Mouse (Mus musculus) left cerebral cortex, postnatal 10 days (tissue): ENCODE measurements around the gene Rpl12. TPM values are rescaled to one million over a fixed set of nuclear protein-coding genes. Genes with fewer than 3 reads are reported as not detected.

Experiments used
- DNase-seq, 2 experiments: peaks; one replicate each; pipeline ENCODE4 v3.0.0; 2021 to 2022; ENCODE audit warnings: low spot score in 2 of 2, mixed read lengths in 1 of 2; ENCODE audit errors: extremely low spot score in 1 of 2
- intact Hi-C: fragments of 180-260 bp; cut with DNase I; formaldehyde crosslinking; loops from one replicate; pipeline ENCODE4 v1.15.1; 2025
- total RNA-seq, 2 experiments: library from RNA; stranded (reverse); gene quantifications; 2 replicates each; pipeline ENCODE4 v1.2.3; 2021

Gene Rpl12
- 100 to 1,000 TPM; 145 to 166 TPM for total RNA-seq

- intact Hi-C loops = no loop called here
- peak; percentile 91 to 97 for DNase-seq
Observed at GRCm38 (mm10) chr2:32961192-32961995, at the start of gene Rpl12, which contains the start of gene Lrsam1. Gene Rpl12, plus strand, starts transcription at chr2:32961559. Gene Lrsam1, minus strand, starts transcription at chr2:32961614.

- intact Hi-C loops = loop anchor here (5.0 kb wide), 1 partner anchor 34 kb away; the partner anchor contains the start of gene Fam129b
Observed at GRCm38 (mm10) chr2:32911639-32912182, 49.6 kb upstream of the Rpl12 start.

DNA sequence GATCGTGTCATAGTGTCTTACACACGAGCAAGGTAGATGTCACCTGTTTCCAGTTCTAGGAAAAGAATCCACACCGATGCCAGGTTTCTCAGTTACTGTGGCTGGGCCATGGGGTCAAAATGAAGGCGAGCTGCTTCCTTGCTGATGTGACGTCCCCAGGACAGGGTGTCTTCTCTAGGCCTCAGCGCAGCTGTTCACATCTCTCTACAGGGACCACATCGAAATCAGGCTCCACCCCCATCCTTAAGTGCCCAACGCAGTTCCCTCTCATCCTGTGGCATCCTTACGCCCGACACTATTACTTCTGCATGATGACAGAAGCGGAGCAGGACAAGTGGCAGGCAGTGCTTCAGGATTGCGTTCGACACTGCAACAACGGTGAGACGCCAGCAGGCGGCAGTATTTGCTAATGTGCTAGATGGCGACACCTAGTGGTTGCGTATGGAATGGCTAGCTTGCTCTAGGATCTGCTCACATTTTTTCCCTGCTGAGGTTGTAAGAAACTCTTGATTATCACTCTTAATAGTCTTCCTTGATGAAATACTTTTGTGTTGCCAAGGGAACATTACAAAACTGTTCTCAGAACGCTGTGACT, 49.1 kb upstream of the Rpl12 start:
- intact Hi-C loops = loop anchor here (5.0 kb wide), 1 partner anchor 35 kb away; the partner anchor contains the start of gene Fam129b
- peak; percentile 76 to 84 for DNase-seq

More at GRCm38 (mm10) chr2:32911639-32912182, 49.6 kb upstream of the Rpl12 start:
- DNase-seq = no peak

- intact Hi-C loops = loop anchor here (5.0 kb wide), 1 partner anchor 37 kb away; the partner anchor contains the start of gene Fam129b
Observed at GRCm38 (mm10) chr2:32914362-32914761, 47.0 kb upstream of the Rpl12 start.

DNA sequence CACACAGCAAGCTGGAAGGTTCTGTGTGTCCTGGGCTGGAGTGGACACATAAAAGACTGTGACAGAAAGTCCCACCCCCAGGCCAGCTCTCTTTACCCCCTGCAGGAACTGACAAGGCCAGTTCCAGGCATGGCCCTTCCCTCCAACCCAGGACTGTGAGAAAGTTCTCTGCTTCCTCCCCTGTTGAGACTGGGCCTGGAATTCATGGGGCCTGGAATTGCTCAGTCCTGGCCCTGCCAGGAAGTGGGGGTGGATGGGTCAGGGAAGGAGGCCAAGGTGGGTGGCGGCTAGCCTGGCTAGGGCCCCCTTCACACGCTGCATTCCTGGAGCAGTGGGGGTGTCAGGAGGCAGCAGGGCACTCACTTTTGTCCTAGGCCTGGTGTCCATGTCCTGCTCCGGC, 46.5 kb upstream of the Rpl12 start:
- intact Hi-C loops = loop anchor here (5.0 kb wide), 1 partner anchor 38 kb away; the partner anchor contains the start of gene Fam129b
- DNase-seq = peak in 1 of 2 experiments; percentile 89

More at GRCm38 (mm10) chr2:32914362-32914761, 47.0 kb upstream of the Rpl12 start:
- DNase-seq = no peak

- intact Hi-C loops = no loop called here
- DNase-seq = peak in 1 of 2 experiments; percentile 70
Observed at GRCm38 (mm10) chr2:32917526-32917925, 43.8 kb upstream of the Rpl12 start.

DNA sequence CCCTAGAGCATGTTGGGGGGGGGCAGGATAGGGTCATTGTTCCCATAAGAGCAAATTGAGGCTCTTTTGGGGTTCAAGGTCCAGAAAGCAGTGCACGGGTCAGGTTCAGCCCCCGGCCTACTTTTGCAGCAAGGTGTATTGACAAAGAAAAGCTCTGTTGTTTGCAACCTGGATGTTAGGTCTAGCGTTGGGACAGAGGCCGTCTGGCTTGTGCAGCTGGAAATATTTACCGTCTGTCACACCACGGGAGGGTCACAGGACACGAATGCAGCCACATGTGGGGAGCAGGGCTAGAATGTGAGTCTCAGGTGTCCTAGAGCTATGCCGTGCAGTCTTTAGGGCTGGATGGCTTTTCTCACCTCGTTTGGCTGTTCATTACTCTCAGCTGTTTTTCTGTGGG, 43.0 kb upstream of the Rpl12 start:
- intact Hi-C loops = no loop called here

DNA sequence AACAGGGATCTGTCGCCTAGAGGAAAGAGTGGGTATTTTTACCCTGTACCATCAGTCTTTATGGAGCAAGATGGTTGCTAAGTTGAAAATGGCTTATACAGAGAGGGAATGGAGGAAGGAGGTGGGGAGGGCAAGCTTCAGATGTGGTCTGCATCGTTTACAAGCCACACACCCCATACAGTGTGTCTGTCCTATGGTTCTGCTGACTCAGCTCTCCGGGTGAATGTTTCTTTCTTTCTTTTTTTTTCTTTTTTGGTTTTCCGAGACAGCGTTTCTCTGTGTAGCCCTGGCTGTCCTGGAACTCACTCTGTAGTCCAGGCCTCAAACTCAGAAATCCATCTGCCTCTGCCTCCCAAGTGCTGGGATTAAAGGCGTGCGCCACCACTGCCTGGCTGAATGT, 40.1 kb upstream of the Rpl12 start:
- intact Hi-C loops = no loop called here

More for the DNA sequence above, 43.0 kb upstream of the Rpl12 start:
- DNase-seq = no peak

GRCm38 (mm10) chr2:32921801-32922380, 39.5 kb upstream of the Rpl12 start:
- DNase-seq = no peak
- intact Hi-C loops = no loop called here

More for the DNA sequence above, 40.1 kb upstream of the Rpl12 start:
- no peak for DNase-seq

DNA sequence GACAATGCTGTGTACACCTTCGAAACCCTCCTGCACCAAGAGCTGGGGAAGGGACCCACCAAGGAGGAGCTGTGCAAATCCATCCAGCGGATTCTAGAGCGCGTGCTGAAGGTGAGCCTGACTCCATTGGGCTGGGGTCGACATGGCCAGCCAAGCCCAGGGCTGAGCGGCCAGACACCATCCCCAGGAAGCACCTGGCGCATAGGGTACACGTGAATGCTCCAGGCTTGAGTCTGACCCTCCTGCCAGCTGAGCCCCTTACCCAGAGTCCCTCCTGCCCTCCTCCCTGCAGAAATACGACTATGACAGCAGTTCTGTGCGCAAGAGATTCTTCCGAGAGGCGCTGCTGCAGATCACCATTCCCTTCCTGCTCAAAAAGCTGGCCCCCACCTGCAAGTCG, 38.8 kb upstream of the Rpl12 start:
- intact Hi-C loops = no loop called here
- no peak for DNase-seq

GRCm38 (mm10) chr2:32923551-32924250, 37.7 kb upstream of the Rpl12 start:
- DNase-seq = no peak
- intact Hi-C loops = no loop called here

- DNase-seq = no peak
- intact Hi-C loops = no loop called here
Observed at GRCm38 (mm10) chr2:32924306-32924844, 37.0 kb upstream of the Rpl12 start.

GRCm38 (mm10) chr2:32926330-32927075, 34.9 kb upstream of the Rpl12 start:
- DNase-seq = no peak
- intact Hi-C loops = no loop called here

GRCm38 (mm10) chr2:32927624-32928234, 33.6 kb upstream of the Rpl12 start:
- DNase-seq = no peak
- intact Hi-C loops = no loop called here

DNA sequence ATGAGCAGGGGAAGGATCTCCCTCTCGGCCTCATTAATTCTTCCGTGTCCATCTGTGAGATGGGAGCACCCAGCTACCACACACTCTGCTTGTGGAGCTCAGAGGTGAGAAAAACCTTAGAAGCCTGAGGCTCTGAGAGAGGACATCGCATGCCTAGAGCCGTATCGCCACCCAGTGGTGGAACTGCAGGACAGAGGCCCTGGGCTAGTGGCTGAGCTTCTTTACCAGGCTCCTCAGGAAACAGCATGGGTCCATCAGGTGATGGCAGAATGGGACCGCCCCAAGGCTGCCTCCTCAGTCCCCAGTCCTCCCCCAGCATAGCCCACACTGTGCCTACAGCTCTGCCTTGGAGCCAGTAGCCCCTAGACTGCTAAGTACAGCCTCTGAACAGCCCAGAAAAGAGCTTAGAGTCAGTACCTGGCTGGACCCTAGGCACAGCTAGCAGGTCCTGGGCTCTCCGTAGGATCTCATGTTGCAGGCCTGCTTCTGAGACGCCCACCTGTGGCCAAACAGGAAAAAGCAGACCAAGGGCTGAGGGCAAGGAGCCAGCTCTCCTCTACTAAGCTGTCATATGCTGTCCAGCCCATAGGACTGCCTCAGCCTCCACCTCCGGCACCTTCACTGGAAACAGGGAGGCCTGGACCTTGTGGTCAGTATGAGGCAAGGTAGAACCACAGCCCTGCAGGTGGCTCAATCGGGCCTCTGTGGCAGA, 33.0 kb upstream of the Rpl12 start:
- peak; percentile 70 to 87 for DNase-seq
- intact Hi-C loops = no loop called here

- DNase-seq = no peak
- intact Hi-C loops = no loop called here
Observed at GRCm38 (mm10) chr2:32928947-32929829, 32.2 kb upstream of the Rpl12 start.
